Mouse (Mus musculus): ENCODE measurements around the gene Slc35a2.

DNA sequence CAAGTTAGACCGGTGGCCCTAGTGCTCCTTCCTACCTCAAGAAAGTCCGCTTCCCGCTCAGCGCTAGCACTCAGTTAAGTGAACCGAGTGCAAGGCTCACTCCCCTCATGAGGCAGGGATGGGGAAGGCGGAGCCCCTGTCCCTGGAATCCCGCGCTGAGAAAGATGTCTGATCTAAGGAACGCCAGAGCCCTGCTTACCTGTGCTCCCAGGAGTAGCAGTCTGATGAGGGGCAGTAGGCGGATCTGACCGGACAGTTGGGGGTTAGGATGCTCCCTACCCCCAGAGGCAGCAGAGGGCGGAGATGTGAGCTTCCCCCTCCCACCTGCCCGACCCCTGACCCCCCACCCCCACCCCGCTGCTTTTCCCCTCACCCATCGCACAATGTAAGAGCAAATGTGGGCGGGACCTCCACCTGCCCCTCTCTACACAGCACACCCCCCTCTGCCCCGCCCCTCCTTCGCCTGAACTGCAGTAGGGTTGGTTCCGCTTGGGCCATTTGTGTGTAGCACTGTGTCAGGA, 44.5 kb downstream of the Slc35a2 start, which contains the start of gene Eras:
- TF ChIP-seq POLR2A (IDR thresholded peaks at IDR 0.05; ENCODE audit: low read depth, low read length) (no peak), CTCF (IDR thresholded peaks at IDR 0.05; ENCODE audit: borderline replicate concordance, insufficient read depth, low read length) (no peak)
